16 mouse cellular contexts compared by ENCODE assay signal in genomic region chr8:119939336-119939735, GRCm38 (mm10). TPM values are rescaled to one million over a fixed set of nuclear protein-coding genes. Genes with fewer than 3 reads are reported as not detected.
"Had no signal": no experiment of that assay in that cellular context is flagged by ENCODE, and none has a peak within 500 bp of the region (broad histone marks: within the 10 kb centered on the region; RNA-seq: fewer than 3 reads in every experiment).

No protein-coding gene starts in this region.

- H3K4me3 ChIP-seq: kidney, embryonic 15.5 days; left cerebral cortex, adult 2 months; limb, embryonic 10.5 days; midbrain, embryonic 10.5 days; midbrain, embryonic 15.5 days; stomach, embryonic 15.5 days had no signal

- ATAC-seq: midbrain, embryonic 15.5 days had no signal

- H3K9ac ChIP-seq: kidney, embryonic 15.5 days; lung, embryonic 14.5 days; midbrain, embryonic 15.5 days; stomach, embryonic 15.5 days had no signal

- H3K4me2 ChIP-seq: kidney, embryonic 15.5 days; liver, embryonic 11.5 days; lung, embryonic 14.5 days; midbrain, embryonic 15.5 days; stomach, embryonic 15.5 days had no signal

- H3K27me3 ChIP-seq: kidney, embryonic 15.5 days; midbrain, embryonic 15.5 days; stomach, embryonic 15.5 days had no signal

- H3K4me1 ChIP-seq: midbrain, embryonic 10.5 days; midbrain, embryonic 15.5 days; stomach, embryonic 15.5 days had no signal

- H3K27ac ChIP-seq: kidney, embryonic 15.5 days; left cerebral cortex, adult 2 months; limb, embryonic 10.5 days; midbrain, embryonic 10.5 days; midbrain, embryonic 15.5 days; stomach, embryonic 15.5 days had no signal

- DNase-seq: kidney, adult 2 months; kidney, postnatal 25 days; lung, embryonic 14.5 days; lung, postnatal 10 days; lung, postnatal 4 days; retina, postnatal 1 day; right cerebral cortex, postnatal 4 days; thymus, adult 2 months; thymus, postnatal 36 days had no signal

- H3K9me3 ChIP-seq: kidney, embryonic 15.5 days; limb, embryonic 10.5 days; midbrain, embryonic 10.5 days; midbrain, embryonic 15.5 days; stomach, embryonic 15.5 days had no signal

RNA-seq across cellular contexts. Expression of gene Gm20388, which starts 28.7 kb away (rescaled TPM):
- polyA plus RNA-seq: lung, embryonic 14.5 days; stomach, embryonic 15.5 days had no signal
